Mouse (Mus musculus): Measurements from ENCODE around the gene Bricd5. TPM values are rescaled to one million over a fixed set of nuclear protein-coding genes. Genes with fewer than 3 reads are reported as not detected.

Bricd5 gene
- polyA plus RNA-seq, 1 experiment = 2.3 TPM

GRCm38 (mm10) chr17:24489265-24490030, 15.8 kb downstream of the Bricd5 start:
- Histone ChIP-seq H3K4me1 (ENCODE audit: control insufficient read depth, insufficient read depth, low read length) (peaks cover 9% of the 10 kb centered on the region), H3K4me3 (replicated peaks; ENCODE audit: insufficient read depth, low read depth, low read length) (peak overlapping the region; percentile 76), H3K27me3 (ENCODE audit: control insufficient read depth, insufficient read depth, low read length) (no peaks in the 10 kb centered on the region), H3K27ac (ENCODE audit: insufficient read depth, low read length) (peak overlapping the region; percentile 79)
- TF ChIP-seq POLR2A (IDR thresholded peaks at IDR 0.05; ENCODE audit: borderline replicate concordance, insufficient read depth, low read length) = no peak
- TF ChIP-seq CTCF (IDR thresholded peaks at IDR 0.05; ENCODE audit: borderline replicate concordance, insufficient read depth, low read depth, low read length) = no peak
- DNase-seq = peak in 1 of 2 experiments; percentile 41
- 11% methylated on average over 19 of the region's 19 CpGs for WGBS

DNA sequence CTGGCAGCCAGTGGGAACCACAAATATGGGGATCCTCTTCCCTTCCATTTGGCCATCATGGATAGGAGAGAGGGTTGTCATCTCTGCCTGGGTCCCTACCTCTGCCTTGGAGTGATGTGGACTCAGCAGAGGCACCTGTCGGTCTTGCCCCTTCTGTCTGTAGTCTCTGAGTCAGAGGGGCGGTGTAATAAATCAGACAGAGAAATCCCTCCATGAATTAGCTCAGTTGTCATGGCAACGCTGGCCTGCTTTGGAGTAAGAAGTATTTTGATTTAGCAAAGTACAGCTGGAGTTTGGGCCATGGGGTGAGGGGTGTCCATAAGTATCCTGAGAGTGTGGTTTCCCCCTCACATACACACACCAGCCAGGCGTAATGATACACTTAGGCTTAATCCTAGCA, 16.7 kb downstream of the Bricd5 start:
- peaks cover 13% of the 10 kb centered on the region for H3K4me1 ChIP-seq (ENCODE audit: control insufficient read depth, insufficient read depth, low read length)
- no peak for TF ChIP-seq CTCF (IDR thresholded peaks at IDR 0.05; ENCODE audit: borderline replicate concordance, insufficient read depth, low read depth, low read length)
- TF ChIP-seq POLR2A (IDR thresholded peaks at IDR 0.05; ENCODE audit: borderline replicate concordance, insufficient read depth, low read length) = no peak
- H3K27me3 ChIP-seq (ENCODE audit: control insufficient read depth, insufficient read depth, low read length) = no peaks in the 10 kb centered on the region
- H3K27ac ChIP-seq (ENCODE audit: insufficient read depth, low read length) = no peak overlapping the region
- 78% methylated on average over 4 of the region's 4 CpGs for WGBS
- H3K4me3 ChIP-seq (replicated peaks; ENCODE audit: insufficient read depth, low read depth, low read length) = no peak overlapping the region
- peak in 1 of 2 experiments; percentile 13 for DNase-seq

DNA sequence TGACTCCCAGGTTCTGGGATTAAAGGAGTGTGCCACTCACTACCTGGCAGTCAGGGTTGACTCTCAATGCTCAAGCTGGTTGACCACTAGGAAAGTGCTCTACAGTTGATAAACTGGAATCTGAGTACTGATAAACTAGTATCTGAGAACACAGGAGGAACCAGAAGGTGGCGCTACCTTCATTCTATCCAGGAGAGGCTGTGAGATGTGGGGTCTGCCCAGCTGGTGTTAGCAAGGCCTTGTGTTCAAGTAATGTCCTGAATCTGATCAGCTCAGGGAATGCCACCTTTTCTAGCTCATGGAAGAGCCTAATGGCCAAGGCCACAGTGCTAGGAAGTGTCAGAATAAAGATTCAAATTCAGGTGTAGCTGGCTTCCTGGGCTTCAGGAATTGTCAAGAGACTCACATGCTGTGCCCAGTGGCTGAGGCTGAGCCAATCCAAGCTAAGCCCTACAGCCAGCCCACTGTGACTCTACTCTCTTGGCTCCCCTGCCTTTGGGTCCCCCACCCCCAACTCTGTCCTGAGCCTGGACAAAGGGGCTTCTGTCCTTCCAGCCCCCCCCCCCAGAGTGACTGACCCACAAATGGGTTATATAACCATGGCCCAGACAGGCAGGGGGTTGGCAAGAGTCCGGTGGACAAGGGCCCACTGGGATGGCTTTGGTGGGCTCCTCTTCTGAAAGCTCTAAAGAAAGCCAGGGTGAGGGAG, 21.1 kb downstream of the Bricd5 start:
- Histone ChIP-seq H3K4me3 (replicated peaks; ENCODE audit: insufficient read depth, low read depth, low read length) (no peak overlapping the region), H3K27me3 (ENCODE audit: control insufficient read depth, insufficient read depth, low read length) (no peaks in the 10 kb centered on the region), H3K4me1 (ENCODE audit: control insufficient read depth, insufficient read depth, low read length) (peaks cover 8% of the 10 kb centered on the region), H3K27ac (ENCODE audit: insufficient read depth, low read length) (peak overlapping the region; percentile 61; the same call in 1 of the 2 replicates)
- DNase-seq = peak in 1 of 2 experiments; percentile 52
- WGBS = 24% methylated on average over 2 of the region's 2 CpGs
- TF ChIP-seq POLR2A (IDR thresholded peaks at IDR 0.05; ENCODE audit: borderline replicate concordance, insufficient read depth, low read length) (no peak), CTCF (IDR thresholded peaks at IDR 0.05; ENCODE audit: borderline replicate concordance, insufficient read depth, low read depth, low read length) (peak; percentile 68)

DNA sequence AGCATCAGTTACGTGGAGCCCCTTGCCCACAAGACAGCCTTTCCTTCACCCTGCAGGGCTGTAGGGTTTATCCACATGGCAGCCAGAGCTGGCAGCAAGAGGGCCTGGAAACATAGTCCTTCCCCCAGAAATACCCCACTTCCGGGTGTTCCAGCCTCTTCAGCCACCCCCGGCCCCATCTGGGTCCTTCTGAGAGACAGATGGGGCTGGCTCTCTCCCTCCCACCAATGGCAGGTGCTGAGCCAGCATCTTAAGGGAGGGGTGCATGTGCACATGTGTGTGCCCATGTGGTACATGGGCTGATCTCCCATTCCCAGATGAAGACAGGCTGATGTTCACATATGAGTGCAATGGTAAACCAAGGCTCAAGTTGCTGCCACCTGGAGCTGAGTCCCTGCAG, 21.8 kb downstream of the Bricd5 start:
- TF ChIP-seq CTCF (IDR thresholded peaks at IDR 0.05; ENCODE audit: borderline replicate concordance, insufficient read depth, low read depth, low read length) (no peak), POLR2A (IDR thresholded peaks at IDR 0.05; ENCODE audit: borderline replicate concordance, insufficient read depth, low read length) (no peak)
- DNase-seq = no peak
- Histone ChIP-seq H3K4me3 (replicated peaks; ENCODE audit: insufficient read depth, low read depth, low read length) (no peak overlapping the region), H3K4me1 (ENCODE audit: control insufficient read depth, insufficient read depth, low read length) (peaks cover 4% of the 10 kb centered on the region; the same call in 1 of the 2 replicates), H3K27me3 (ENCODE audit: control insufficient read depth, insufficient read depth, low read length) (no peaks in the 10 kb centered on the region), H3K27ac (ENCODE audit: insufficient read depth, low read length) (peak overlapping the region; percentile 61; the same call in 1 of the 2 replicates)
- WGBS = 37% methylated on average over 3 of the region's 3 CpGs

DNA sequence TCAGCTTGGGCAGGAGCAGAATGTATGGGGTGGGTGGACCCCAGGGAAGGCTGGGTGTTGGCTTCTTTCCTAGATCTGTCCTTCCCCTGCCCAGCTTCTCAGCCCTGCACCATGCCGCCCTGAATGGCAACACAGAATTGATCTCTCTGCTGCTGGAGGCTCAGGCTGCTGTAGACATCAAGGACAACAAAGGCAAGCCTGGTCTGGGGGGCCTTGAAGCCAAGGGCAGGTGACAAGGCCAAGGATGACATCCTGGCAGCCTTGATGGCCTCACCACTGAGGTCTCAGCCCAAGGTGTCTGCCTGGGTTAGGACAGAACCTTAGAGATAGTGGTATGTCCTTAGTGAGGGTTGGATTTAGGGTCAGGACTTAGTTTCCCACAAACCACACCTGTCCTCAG, 22.3 kb downstream of the Bricd5 start:
- WGBS = 21% methylated on average over 1 of the region's 1 CpGs
- Histone ChIP-seq H3K27me3 (ENCODE audit: control insufficient read depth, insufficient read depth, low read length) (no peaks in the 10 kb centered on the region), H3K4me1 (ENCODE audit: control insufficient read depth, insufficient read depth, low read length) (peaks cover 4% of the 10 kb centered on the region; the same call in 1 of the 2 replicates), H3K4me3 (replicated peaks; ENCODE audit: insufficient read depth, low read depth, low read length) (no peak overlapping the region), H3K27ac (ENCODE audit: insufficient read depth, low read length) (no peak overlapping the region)
- no peak for DNase-seq
- TF ChIP-seq CTCF (IDR thresholded peaks at IDR 0.05; ENCODE audit: borderline replicate concordance, insufficient read depth, low read depth, low read length) = no peak
- no peak for TF ChIP-seq POLR2A (IDR thresholded peaks at IDR 0.05; ENCODE audit: borderline replicate concordance, insufficient read depth, low read length)

- H3K27me3 ChIP-seq (ENCODE audit: control insufficient read depth, insufficient read depth, low read length) = no peaks in the 10 kb centered on the region
- no peak overlapping the region for H3K27ac ChIP-seq (ENCODE audit: insufficient read depth, low read length)
- no peak for TF ChIP-seq CTCF (IDR thresholded peaks at IDR 0.05; ENCODE audit: borderline replicate concordance, insufficient read depth, low read depth, low read length)
- no peak for TF ChIP-seq POLR2A (IDR thresholded peaks at IDR 0.05; ENCODE audit: borderline replicate concordance, insufficient read depth, low read length)
- no peak overlapping the region for H3K4me3 ChIP-seq (replicated peaks; ENCODE audit: insufficient read depth, low read depth, low read length)
- peaks cover 17% of the 10 kb centered on the region for H3K4me1 ChIP-seq (ENCODE audit: control insufficient read depth, insufficient read depth, low read length)
- no peak for DNase-seq
- WGBS = 33% methylated on average over 11 of the region's 11 CpGs
These were observed 28.5 kb downstream of the Bricd5 start for GRCm38 (mm10) chr17:24502208-24502607.

DNA sequence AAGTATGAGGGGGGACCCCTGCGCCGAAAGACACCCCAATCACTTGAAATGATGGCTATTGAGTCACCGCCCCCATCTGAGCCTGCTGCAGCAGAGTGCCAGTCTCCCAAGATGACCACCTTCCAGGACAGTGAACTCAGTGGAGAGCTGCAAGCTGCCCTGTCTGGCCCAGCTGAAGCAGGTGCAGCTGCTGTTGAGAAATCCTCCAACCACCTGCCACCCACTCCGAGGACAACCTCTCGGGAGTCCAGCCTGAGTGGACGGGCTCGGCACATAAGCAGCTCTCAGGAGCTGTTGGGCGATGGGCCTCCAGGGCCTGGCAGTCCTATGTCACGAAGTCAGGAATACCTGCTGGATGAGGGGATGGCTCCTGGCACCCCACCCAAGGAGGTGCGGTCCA, 30.4 kb downstream of the Bricd5 start:
- 84% methylated on average over 10 of the region's 10 CpGs for WGBS
- no peak for DNase-seq
- H3K27ac ChIP-seq (ENCODE audit: insufficient read depth, low read length) = no peak overlapping the region
- TF ChIP-seq CTCF (IDR thresholded peaks at IDR 0.05; ENCODE audit: borderline replicate concordance, insufficient read depth, low read depth, low read length) (no peak), POLR2A (IDR thresholded peaks at IDR 0.05; ENCODE audit: borderline replicate concordance, insufficient read depth, low read length) (no peak)
- no peaks in the 10 kb centered on the region for H3K27me3 ChIP-seq (ENCODE audit: control insufficient read depth, insufficient read depth, low read length)
- no peak overlapping the region for H3K4me3 ChIP-seq (replicated peaks; ENCODE audit: insufficient read depth, low read depth, low read length)
- H3K4me1 ChIP-seq (ENCODE audit: control insufficient read depth, insufficient read depth, low read length) = peaks cover 19% of the 10 kb centered on the region

Data from cerebellum, adult 2 months (tissue).